Mouse (Mus musculus): ENCODE data around the gene Hook2. TPM values are rescaled to one million over a fixed set of nuclear protein-coding genes. Genes with fewer than 3 reads are reported as not detected.

Gene Hook2
- total and polyA plus RNA-seq, 3 experiments, result 2.0 to 2.4 (median 2.0) TPM

- no peaks in the 10 kb centered on the region for H3K36me3 ChIP-seq (ENCODE audit: control insufficient read depth, insufficient read depth, low read length)
- H3K4me1 ChIP-seq (ENCODE audit: control insufficient read depth, insufficient read depth, low read length), result no peaks in the 10 kb centered on the region; the same call in 1 of the 2 replicates
- no peak for DNase-seq
- no peaks in the 10 kb centered on the region for H3K79me2 ChIP-seq (replicated peaks; ENCODE audit: control insufficient read depth, insufficient read depth, low read length)
- no peak for TF ChIP-seq EP300 (IDR thresholded peaks at IDR 0.05; ENCODE audit: insufficient read depth, low read depth, low read length)
- no peak for TF ChIP-seq CTCF (IDR thresholded peaks at IDR 0.05)
- TF ChIP-seq POLR2A (IDR thresholded peaks at IDR 0.05; ENCODE audit: insufficient read depth, low read depth, low read length), result no peak
- H3K27me3 ChIP-seq (ENCODE audit: control insufficient read depth, insufficient read depth, low read length), result peaks cover 6% of the 10 kb centered on the region
- H3K4me3 ChIP-seq, result no peak within 1 kb of the TSS
- no peak within 1 kb of the TSS for H3K27ac ChIP-seq
- H3K9ac ChIP-seq (ENCODE audit: low read depth, low read length), result no peak within 1 kb of the TSS
- WGBS, result 42% methylated on average over 2 of the region's 2 CpGs
- intact Hi-C loops (cut with DNase I), result no loop called here
Measured at GRCm38 (mm10) chr8:85014431-85014830, 24.0 kb downstream of the Hook2 start, which contains the start of gene Best2. Gene Best2, minus strand, starts transcription at chr8:85014531.

- peaks cover 4% of the 10 kb centered on the region for H3K27me3 ChIP-seq (ENCODE audit: control insufficient read depth, insufficient read depth, low read length)
- DNase-seq, result no peak
- intact Hi-C loops (cut with DNase I), result no loop called here
- no peaks in the 10 kb centered on the region for H3K36me3 ChIP-seq (ENCODE audit: control insufficient read depth, insufficient read depth, low read length)
- WGBS, result 69% methylated on average over 10 of the region's 10 CpGs
- no peaks in the 10 kb centered on the region; the same call in 1 of the 2 replicates for H3K4me1 ChIP-seq (ENCODE audit: control insufficient read depth, insufficient read depth, low read length)
- H3K4me3 ChIP-seq, result no peak overlapping the region
- H3K27ac ChIP-seq, result no peak overlapping the region
- no peaks in the 10 kb centered on the region for H3K79me2 ChIP-seq (replicated peaks; ENCODE audit: control insufficient read depth, insufficient read depth, low read length)
- no peak overlapping the region for H3K9ac ChIP-seq (ENCODE audit: low read depth, low read length)
- TF ChIP-seq CTCF (IDR thresholded peaks at IDR 0.05) (no peak), EP300 (IDR thresholded peaks at IDR 0.05; ENCODE audit: insufficient read depth, low read depth, low read length) (no peak), POLR2A (IDR thresholded peaks at IDR 0.05; ENCODE audit: insufficient read depth, low read depth, low read length) (no peak)
Measured at GRCm38 (mm10) chr8:85016724-85017123, 26.3 kb downstream of the Hook2 start.

- H3K4me1 ChIP-seq (ENCODE audit: control insufficient read depth, insufficient read depth, low read length), result no peaks in the 10 kb centered on the region; the same call in 1 of the 2 replicates
- WGBS, result 59% methylated on average over 5 of the region's 5 CpGs
- H3K4me3 ChIP-seq, result no peak overlapping the region
- H3K36me3 ChIP-seq (ENCODE audit: control insufficient read depth, insufficient read depth, low read length), result no peaks in the 10 kb centered on the region
- H3K9ac ChIP-seq (ENCODE audit: low read depth, low read length), result no peak overlapping the region
- H3K27ac ChIP-seq, result no peak overlapping the region
- DNase-seq, result no peak
- H3K79me2 ChIP-seq (replicated peaks; ENCODE audit: control insufficient read depth, insufficient read depth, low read length), result no peaks in the 10 kb centered on the region
- peaks cover 4% of the 10 kb centered on the region for H3K27me3 ChIP-seq (ENCODE audit: control insufficient read depth, insufficient read depth, low read length)
- intact Hi-C loops (cut with DNase I), result no loop called here
- TF ChIP-seq CTCF (IDR thresholded peaks at IDR 0.05) (no peak), EP300 (IDR thresholded peaks at IDR 0.05; ENCODE audit: insufficient read depth, low read depth, low read length) (no peak), POLR2A (IDR thresholded peaks at IDR 0.05; ENCODE audit: insufficient read depth, low read depth, low read length) (no peak)
Measured at GRCm38 (mm10) chr8:85017209-85017608, 26.8 kb downstream of the Hook2 start.

GRCm38 (mm10) chr8:85021514-85022055 lies 31.2 kb downstream of the Hook2 start:
- peaks cover 2% of the 10 kb centered on the region; the same call in 1 of the 2 replicates for H3K79me2 ChIP-seq (replicated peaks; ENCODE audit: control insufficient read depth, insufficient read depth, low read length)
- intact Hi-C loops (cut with DNase I), result loop anchor here (10.0 kb wide), 1 partner anchor 47 kb away; the partner anchor contains the start of gene Junb
- peaks cover 7% of the 10 kb centered on the region for H3K4me1 ChIP-seq (ENCODE audit: control insufficient read depth, insufficient read depth, low read length)
- DNase-seq, result no peak
- no peaks in the 10 kb centered on the region for H3K27me3 ChIP-seq (ENCODE audit: control insufficient read depth, insufficient read depth, low read length)
- no peak overlapping the region for H3K9ac ChIP-seq (ENCODE audit: low read depth, low read length)
- WGBS, result 98% methylated on average over 3 of the region's 3 CpGs
- no peak for TF ChIP-seq POLR2A (IDR thresholded peaks at IDR 0.05; ENCODE audit: insufficient read depth, low read depth, low read length)
- TF ChIP-seq EP300 (IDR thresholded peaks at IDR 0.05; ENCODE audit: insufficient read depth, low read depth, low read length), result no peak
- TF ChIP-seq CTCF (IDR thresholded peaks at IDR 0.05), result peak; percentile 8; the same call in 1 of the 2 replicates
- no peak overlapping the region for H3K4me3 ChIP-seq
- no peaks in the 10 kb centered on the region for H3K36me3 ChIP-seq (ENCODE audit: control insufficient read depth, insufficient read depth, low read length)
- no peak overlapping the region for H3K27ac ChIP-seq

- DNase-seq, result no peak
- no peak overlapping the region for H3K9ac ChIP-seq (ENCODE audit: low read depth, low read length)
- intact Hi-C loops (cut with DNase I), result loop anchor here (10.0 kb wide), 1 partner anchor 49 kb away; the partner anchor contains the start of gene Junb
- no peaks in the 10 kb centered on the region for H3K27me3 ChIP-seq (ENCODE audit: control insufficient read depth, insufficient read depth, low read length)
- no peak overlapping the region for H3K27ac ChIP-seq
- 89% methylated on average over 3 of the region's 3 CpGs for WGBS
- no peak for TF ChIP-seq POLR2A (IDR thresholded peaks at IDR 0.05; ENCODE audit: insufficient read depth, low read depth, low read length)
- TF ChIP-seq EP300 (IDR thresholded peaks at IDR 0.05; ENCODE audit: insufficient read depth, low read depth, low read length), result no peak
- no peak for TF ChIP-seq CTCF (IDR thresholded peaks at IDR 0.05)
- peaks cover 14% of the 10 kb centered on the region for H3K4me1 ChIP-seq (ENCODE audit: control insufficient read depth, insufficient read depth, low read length)
- H3K36me3 ChIP-seq (ENCODE audit: control insufficient read depth, insufficient read depth, low read length), result no peaks in the 10 kb centered on the region
- H3K4me3 ChIP-seq, result no peak overlapping the region
- peaks cover 5% of the 10 kb centered on the region; the same call in 1 of the 2 replicates for H3K79me2 ChIP-seq (replicated peaks; ENCODE audit: control insufficient read depth, insufficient read depth, low read length)
Measured at GRCm38 (mm10) chr8:85023846-85024245, 33.4 kb downstream of the Hook2 start.

Measured in heart, adult 2 months (tissue).